Comparison of ENCODE assay signal across 15 mouse cellular contexts in genomic region chr5:142931241-142931745, GRCm38 (mm10). TPM values are rescaled to one million over a fixed set of nuclear protein-coding genes. Genes with fewer than 3 reads are reported as not detected.
DNase-seq lines count a peak whose midpoint lies in the region; ATAC-seq and TF ChIP-seq lines count a peak whose summit lies in the region.
"Had no signal": no experiment of that assay in that cellular context is flagged by ENCODE, and none has a peak within 500 bp of the region (broad histone marks: within the 10 kb centered on the region; RNA-seq: fewer than 3 reads in every experiment).

No protein-coding gene starts in this region.

- no peak for DNase-seq in heart, postnatal 4 days
- no peak for DNase-seq in stomach, postnatal 0 days (ENCODE audit: low spot score)
- DNase-seq in adrenal gland, postnatal 10 days, result no peak
- DNase-seq in right cerebral cortex, adult 2 months (ENCODE audit: low spot score in 2 of 2), result no peak
- no peak for DNase-seq in kidney, postnatal 10 days
- DNase-seq: adrenal gland, postnatal 25 days; cerebellum, adult 18-20 months; layer of hippocampus, adult 9-11 months; left cerebral cortex, postnatal 4 days; right cerebral cortex, adult 18-20 months had no signal

- no peak for ATAC-seq in heart, embryonic 11.5 days (replicated peaks; ENCODE audit: insufficient number of reproducible peaks, low FRiP score, low TSS enrichment)
- no peak for ATAC-seq in stomach, embryonic 14.5 days (ENCODE audit: insufficient number of reproducible peaks, insufficient read depth, low FRiP score, low read depth)
- ATAC-seq in stomach, postnatal 0 days (ENCODE audit: low FRiP score, low TSS enrichment), result no peak
- ATAC-seq in liver, embryonic 12.5 days, result no peak
- ATAC-seq: hindbrain, embryonic 16.5 days had no signal

- H3K9ac ChIP-seq in heart, embryonic 11.5 days (ENCODE audit: low read depth, low read length), result 0 out of 2 replicates have a peak overlapping the region, but pooled peaks have one; percentile 39
- H3K9ac ChIP-seq in stomach, embryonic 14.5 days (replicated peaks; ENCODE audit: low read depth, low read length), result no peak overlapping the region
- H3K9ac ChIP-seq in stomach, postnatal 0 days (ENCODE audit: low read length), result no peak overlapping the region
- peak overlapping the region; percentile 68 for H3K9ac ChIP-seq in liver, embryonic 12.5 days

- no peaks in the 10 kb centered on the region for H3K9me3 ChIP-seq in heart, embryonic 11.5 days (replicated peaks; ENCODE audit: control insufficient read depth, low read length)
- no peaks in the 10 kb centered on the region for H3K9me3 ChIP-seq in stomach, embryonic 14.5 days (ENCODE audit: control insufficient read depth, low read depth, low read length)
- no peaks in the 10 kb centered on the region for H3K9me3 ChIP-seq in stomach, postnatal 0 days (ENCODE audit: control insufficient read depth, low read length)
- H3K9me3 ChIP-seq in liver, embryonic 12.5 days (replicated peaks), result no peaks in the 10 kb centered on the region

- TF ChIP-seq EP300 in stomach, postnatal 0 days (optimal IDR thresholded peaks at IDR 0.05), result no peak

- no peak overlapping the region for H3K4me2 ChIP-seq in heart, embryonic 11.5 days
- H3K4me2 ChIP-seq in stomach, embryonic 14.5 days (replicated peaks; ENCODE audit: low read depth, low read length), result 0 out of 2 replicates have a peak overlapping the region, but pooled peaks have one; percentile 29
- no peak overlapping the region; the same call in 1 of the 2 replicates for H3K4me2 ChIP-seq in stomach, postnatal 0 days (replicated peaks; ENCODE audit: low read depth)
- H3K4me2 ChIP-seq in liver, embryonic 12.5 days, result peak overlapping the region; percentile 64

- TF ChIP-seq CTCF in stomach, postnatal 0 days (IDR thresholded peaks at IDR 0.05; ENCODE audit: low read depth), result no peak

- WGBS in heart, embryonic 11.5 days (ENCODE audit: insufficient replicate concordance), result 79% methylated on average over 9 of the region's 9 CpGs
- WGBS in stomach, embryonic 14.5 days, result 82% methylated on average over 9 of the region's 9 CpGs
- 86% methylated on average over 9 of the region's 9 CpGs for WGBS in stomach, postnatal 0 days
- 79% methylated on average over 9 of the region's 9 CpGs for WGBS in liver, embryonic 12.5 days (ENCODE audit: insufficient replicate concordance)

- no peak overlapping the region for H3K4me3 ChIP-seq in heart, embryonic 11.5 days (ENCODE audit: low read depth, low read length)
- no peak overlapping the region for H3K4me3 ChIP-seq in stomach, embryonic 14.5 days (ENCODE audit: low read depth, low read length)
- H3K4me3 ChIP-seq in stomach, postnatal 0 days (ENCODE audit: low read depth, low read length), result no peak overlapping the region
- no peak overlapping the region for H3K4me3 ChIP-seq in liver, embryonic 12.5 days

- no peaks in the 10 kb centered on the region for H3K36me3 ChIP-seq in heart, embryonic 11.5 days (ENCODE audit: control insufficient read depth, insufficient read depth, low read length)
- no peaks in the 10 kb centered on the region for H3K36me3 ChIP-seq in stomach, embryonic 14.5 days (ENCODE audit: control insufficient read depth, insufficient read depth, low read length)
- H3K36me3 ChIP-seq in stomach, postnatal 0 days (ENCODE audit: control insufficient read depth, insufficient read depth, low read length), result no peaks in the 10 kb centered on the region
- no peaks in the 10 kb centered on the region for H3K36me3 ChIP-seq in liver, embryonic 12.5 days

- H3K27ac ChIP-seq in heart, embryonic 11.5 days (ENCODE audit: low read depth, low read length), result no peak overlapping the region
- 0 out of 2 replicates have a peak overlapping the region, but pooled peaks have one; percentile 10 for H3K27ac ChIP-seq in stomach, embryonic 14.5 days (ENCODE audit: low read length)
- no peak overlapping the region for H3K27ac ChIP-seq in stomach, postnatal 0 days (replicated peaks)
- peak overlapping the region; percentile 77 for H3K27ac ChIP-seq in liver, embryonic 12.5 days

- peaks cover 35% of the 10 kb centered on the region for H3K4me1 ChIP-seq in heart, embryonic 11.5 days (ENCODE audit: control insufficient read depth, insufficient read depth, low read length)
- peaks cover 8% of the 10 kb centered on the region for H3K4me1 ChIP-seq in stomach, embryonic 14.5 days (ENCODE audit: control insufficient read depth, insufficient read depth, low read length)
- H3K4me1 ChIP-seq in stomach, postnatal 0 days (replicated peaks; ENCODE audit: control insufficient read depth, insufficient read depth), result peaks cover 3% of the 10 kb centered on the region; the same call in 1 of the 2 replicates
- peaks cover 71% of the 10 kb centered on the region for H3K4me1 ChIP-seq in liver, embryonic 12.5 days

- no peaks in the 10 kb centered on the region for H3K27me3 ChIP-seq in heart, embryonic 11.5 days (ENCODE audit: control insufficient read depth, insufficient read depth, low read length)
- H3K27me3 ChIP-seq in stomach, embryonic 14.5 days (ENCODE audit: control insufficient read depth, insufficient read depth, low read length), result no peaks in the 10 kb centered on the region
- no peaks in the 10 kb centered on the region for H3K27me3 ChIP-seq in stomach, postnatal 0 days (ENCODE audit: control insufficient read depth, insufficient read depth, low read length)
- H3K27me3 ChIP-seq in liver, embryonic 12.5 days (replicated peaks), result no peaks in the 10 kb centered on the region

RNA-seq across cellular contexts. Expression of gene Actb, which starts 24.7 kb away (rescaled TPM):
- polyA plus RNA-seq in heart, embryonic 11.5 days (2014; fragmentation: Nextera tagmentation; extraction: Ambion mirVana), result 7,480 and 8,290 TPM in 2 replicates
- 1,000 to 10,000 TPM; 2,345 to 2,495 TPM for total RNA-seq in heart, postnatal 4 days (2021)
- 17,142 and 17,567 TPM in 2 replicates for polyA plus RNA-seq in stomach, embryonic 14.5 days (2014; fragmentation: Nextera tagmentation; extraction: Ambion mirVana)
- 14,823 and 16,187 TPM in 2 replicates for polyA plus RNA-seq in stomach, postnatal 0 days (2015; fragmentation: Nextera tagmentation; extraction: Ambion mirVana)
- polyA plus RNA-seq in liver, embryonic 12.5 days (2016; fragmentation: Nextera tagmentation; extraction: Ambion mirVana), result 7,775 and 7,997 TPM in 2 replicates
- total RNA-seq in adrenal gland, postnatal 10 days (2021), result 1,000 to 10,000 TPM; 2,913 to 2,936 TPM

RNA-seq across cellular contexts. Expression of gene Fscn1, which starts 28.9 kb away (rescaled TPM):
- 180 and 186 TPM in 2 replicates for polyA plus RNA-seq in heart, embryonic 11.5 days (2014; fragmentation: Nextera tagmentation; extraction: Ambion mirVana)
- total RNA-seq in heart, postnatal 4 days (2021), result 100 to 1,000 TPM; 145 to 173 TPM
- 232 and 251 TPM in 2 replicates for polyA plus RNA-seq in stomach, embryonic 14.5 days (2014; fragmentation: Nextera tagmentation; extraction: Ambion mirVana)
- 42.0 and 42.7 TPM in 2 replicates for polyA plus RNA-seq in stomach, postnatal 0 days (2015; fragmentation: Nextera tagmentation; extraction: Ambion mirVana)
- polyA plus RNA-seq in liver, embryonic 12.5 days (2016; fragmentation: Nextera tagmentation; extraction: Ambion mirVana), result 69.1 and 69.4 TPM in 2 replicates
- 100 to 1,000 TPM in 1 of 2 experiments, 10 to 100 TPM in 1; 85.6 to 125 TPM for total RNA-seq in adrenal gland, postnatal 10 days (2021)
- total RNA-seq: neutrophil, adult 5-6 weeks had no signal

RNA-seq across cellular contexts. Expression of gene Fbxl18, which starts 36.1 kb away (rescaled TPM):
- polyA plus RNA-seq in heart, embryonic 11.5 days (2014; fragmentation: Nextera tagmentation; extraction: Ambion mirVana), result 7.0 and 8.0 TPM in 2 replicates
- total RNA-seq in heart, postnatal 4 days (2021), result 1 to 10 TPM; 9.4 to 9.5 TPM
- polyA plus RNA-seq in stomach, embryonic 14.5 days (2014; fragmentation: Nextera tagmentation; extraction: Ambion mirVana), result 9.1 and 10.5 TPM in 2 replicates
- polyA plus RNA-seq in stomach, postnatal 0 days (2015; fragmentation: Nextera tagmentation; extraction: Ambion mirVana), result 5.0 and 5.3 TPM in 2 replicates
- polyA plus RNA-seq in liver, embryonic 12.5 days (2016; fragmentation: Nextera tagmentation; extraction: Ambion mirVana), result 5.8 and 6.1 TPM in 2 replicates
- 10 to 100 TPM in 1 of 2 experiments, 1 to 10 TPM in 1; 9.4 to 12.7 TPM for total RNA-seq in adrenal gland, postnatal 10 days (2021)

Comparison
In these comparisons a context has a peak if more than half of its experiments do, and no peak if none do; other contexts are left out.
1. H3K27ac ChIP-seq: peak in stomach, embryonic 14.5 days (single experiment) and liver, embryonic 12.5 days (single experiment); none in heart, embryonic 11.5 days (single experiment) and stomach, postnatal 0 days (single experiment).
2. H3K4me2 ChIP-seq: peak in stomach, embryonic 14.5 days (single experiment) and liver, embryonic 12.5 days (single experiment); none in heart, embryonic 11.5 days (single experiment) and stomach, postnatal 0 days (single experiment).
3. H3K9ac ChIP-seq: peak in heart, embryonic 11.5 days (single experiment) and liver, embryonic 12.5 days (single experiment); none in stomach, embryonic 14.5 days (single experiment) and stomach, postnatal 0 days (single experiment).